Mouse (Mus musculus): Measurements from ENCODE around the gene Wdfy1.

Gene Wdfy1

DNA sequence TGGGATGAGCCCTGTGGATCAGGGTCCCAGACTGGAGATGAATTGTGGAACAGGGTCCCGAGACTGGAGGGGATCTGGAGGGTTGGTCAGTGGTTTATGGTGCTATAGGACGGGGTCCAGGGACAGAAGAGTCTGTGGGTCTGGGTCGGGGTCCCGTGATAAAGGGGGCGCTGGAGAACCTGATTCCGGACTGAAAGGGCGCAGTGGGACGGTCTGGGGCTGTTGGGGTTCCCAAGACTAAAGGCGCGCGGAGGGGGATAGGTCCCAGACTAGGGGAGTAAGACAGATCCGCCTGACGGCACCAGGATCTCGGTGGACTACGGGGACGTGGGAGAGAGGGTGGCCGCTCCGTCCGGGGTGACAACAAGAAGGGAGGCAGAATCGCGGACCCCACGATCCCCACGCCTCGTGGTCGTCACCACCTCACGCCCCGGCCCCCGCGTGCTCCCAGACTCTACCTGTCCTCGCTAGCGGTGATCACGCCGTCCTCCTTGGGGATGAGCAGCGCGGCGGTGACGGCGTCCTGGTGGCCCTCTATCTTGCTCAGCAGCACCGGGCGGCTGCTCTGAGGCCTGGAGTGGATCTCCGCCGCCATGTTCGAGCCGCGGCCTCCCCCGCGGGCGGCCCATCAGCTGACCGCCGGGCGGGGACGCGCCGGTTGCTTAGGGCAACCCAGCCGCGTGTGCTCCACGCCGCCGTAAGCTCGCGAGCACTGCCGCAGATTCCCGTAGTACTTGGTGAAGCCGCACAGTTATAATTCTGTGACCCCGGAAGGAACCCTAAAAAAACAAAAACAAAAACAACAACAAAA, 14.6 kb downstream of the Wdfy1 start:
- DNase-seq (ENCODE audit: low read depth, low spot score) = peak; percentile 75

DNA sequence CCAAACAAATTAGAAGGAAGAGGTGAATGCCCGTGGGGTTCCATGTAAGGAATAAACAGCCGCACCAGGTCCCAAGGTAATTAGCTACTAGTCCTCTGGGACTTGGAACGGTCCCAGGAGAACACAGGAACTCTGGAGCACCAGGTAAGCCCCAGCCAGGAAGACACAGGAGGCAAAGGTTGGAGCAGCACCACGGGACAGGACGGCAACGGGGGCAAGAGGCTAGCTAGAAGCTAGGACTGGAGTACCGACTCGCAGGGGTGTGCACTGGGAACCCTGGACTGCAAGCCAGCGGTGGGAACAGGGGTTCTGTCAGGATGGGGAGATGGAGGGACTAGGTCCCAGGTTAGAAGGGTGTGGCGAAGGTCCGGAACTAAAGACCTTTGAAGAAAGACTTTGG, 15.3 kb downstream of the Wdfy1 start:
- no peak for DNase-seq (ENCODE audit: low read depth, low spot score)

DNA sequence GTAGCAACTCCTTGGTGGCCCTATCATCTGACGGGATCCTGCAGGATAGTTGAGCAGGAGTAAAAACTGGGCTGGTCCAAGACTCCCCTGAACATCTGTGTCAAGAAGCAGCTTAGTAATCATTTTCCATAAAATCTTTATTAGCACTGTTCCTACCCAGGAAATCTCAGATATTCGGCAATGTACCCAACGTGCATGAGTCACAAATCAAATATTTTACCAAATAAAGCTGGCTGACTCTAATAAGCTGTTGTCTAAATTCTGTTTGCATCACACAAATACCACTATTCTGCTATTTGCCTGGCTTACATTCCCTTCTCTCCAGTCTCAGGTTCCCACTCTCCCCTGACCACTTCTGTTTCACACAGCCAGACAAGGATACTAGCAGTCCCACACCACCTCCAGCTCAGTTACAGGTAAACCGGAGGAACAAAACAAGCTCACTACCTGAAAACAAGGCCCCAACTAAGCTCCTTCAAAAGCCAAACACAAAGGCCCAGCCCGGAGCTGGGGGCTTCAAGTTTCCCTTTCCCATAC, 16.4 kb downstream of the Wdfy1 start:
- DNase-seq (ENCODE audit: low read depth, low spot score) = no peak

DNA sequence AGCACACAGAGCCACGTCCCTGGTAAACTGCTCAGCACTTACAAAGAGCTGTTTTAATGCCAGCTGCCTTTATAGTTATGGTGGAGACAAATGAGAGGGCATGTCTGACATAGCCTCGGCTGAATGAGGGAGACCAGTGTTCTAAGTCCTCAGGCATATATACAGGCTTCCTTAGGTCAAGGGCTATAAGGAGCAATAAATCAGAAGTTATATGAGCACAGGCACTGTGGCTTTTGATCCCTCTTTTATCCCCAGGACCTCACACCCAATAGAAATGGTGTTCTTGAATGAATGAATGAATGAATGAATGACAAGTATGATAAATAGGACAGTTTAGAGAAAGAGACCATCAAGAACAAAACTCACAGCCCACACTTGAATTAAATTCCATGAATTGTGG, 16.9 kb downstream of the Wdfy1 start:
- DNase-seq (ENCODE audit: low read depth, low spot score) = no peak

DNA sequence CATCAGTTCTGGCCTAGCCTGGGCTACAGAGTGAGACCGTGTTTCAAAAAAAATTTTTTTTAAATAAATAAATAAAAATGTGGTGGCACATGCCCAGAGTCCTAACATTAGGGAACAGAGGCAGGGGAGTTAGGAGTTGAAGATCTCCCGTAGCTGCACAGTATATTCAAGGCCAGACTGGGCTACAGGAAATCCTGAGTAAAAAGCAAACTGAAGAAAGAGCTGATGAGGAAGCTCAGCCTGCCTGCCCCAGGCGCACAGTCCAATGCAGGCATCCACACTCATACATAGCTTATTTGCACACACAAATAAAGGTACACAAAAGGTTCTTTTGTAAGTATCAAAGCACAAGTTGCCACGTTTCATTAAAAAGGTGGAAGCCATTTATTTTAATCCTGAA, 18.3 kb downstream of the Wdfy1 start:
- no peak for DNase-seq (ENCODE audit: low read depth, low spot score)

DNA sequence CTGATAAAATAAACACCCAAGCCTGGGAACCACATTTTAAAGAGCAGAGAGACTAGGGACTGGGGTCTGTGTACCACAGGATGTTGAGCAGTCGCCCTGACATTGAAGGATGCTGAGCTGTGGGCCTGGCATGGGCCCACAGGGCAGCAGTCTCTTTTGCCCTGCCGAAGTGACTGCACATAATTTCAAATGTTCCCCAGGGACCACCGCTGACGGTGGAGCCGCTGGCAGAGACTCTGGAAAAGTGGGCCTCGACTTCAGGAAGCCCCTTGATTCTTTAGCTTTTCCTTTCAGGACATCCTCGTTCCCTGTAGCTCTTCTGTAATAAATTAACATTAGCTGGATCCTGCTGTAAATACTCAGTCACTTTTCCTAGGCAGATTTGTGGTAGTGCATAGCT, 18.8 kb downstream of the Wdfy1 start:
- DNase-seq (ENCODE audit: low read depth, low spot score) = no peak

DNA sequence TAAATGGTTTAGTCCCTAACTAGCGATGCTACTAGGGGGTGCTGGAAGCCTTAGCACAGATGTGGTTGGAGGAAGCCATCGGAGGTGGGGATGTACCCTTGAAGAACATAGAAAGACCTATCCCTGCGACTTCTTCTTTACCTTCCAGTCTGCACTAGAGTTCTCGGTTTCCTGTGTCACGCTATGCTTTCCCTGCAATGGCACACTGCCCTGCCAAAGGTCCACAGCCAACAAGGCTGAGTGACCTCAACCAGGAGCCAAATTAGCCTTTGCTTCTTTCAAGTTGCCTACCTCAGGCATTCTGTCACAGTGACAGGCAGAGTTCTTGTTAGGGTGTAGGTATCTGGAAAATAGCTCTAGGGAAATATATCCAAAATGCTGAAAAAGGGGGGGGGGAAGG, 19.5 kb downstream of the Wdfy1 start:
- DNase-seq (ENCODE audit: low read depth, low spot score) = no peak

DNA sequence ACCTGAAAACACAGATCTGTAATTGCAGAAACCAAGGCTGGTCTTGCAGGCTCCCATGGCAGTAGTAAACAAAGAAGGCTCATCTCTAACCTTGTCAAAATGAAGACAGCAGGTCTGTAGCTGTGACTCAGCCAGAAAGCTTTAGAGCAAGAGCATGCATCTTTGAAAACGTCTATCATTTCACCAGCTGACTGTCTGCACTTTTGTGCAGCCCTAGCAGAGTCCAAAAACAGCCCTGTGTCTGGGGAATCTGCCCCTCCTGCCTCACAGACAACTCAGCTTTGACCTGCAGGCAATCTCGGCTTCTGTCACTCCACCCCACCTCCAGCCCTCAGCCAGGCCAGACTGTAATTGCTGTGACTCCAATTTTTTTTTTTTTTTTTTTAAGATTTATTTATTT, 20.6 kb downstream of the Wdfy1 start:
- no peak for DNase-seq (ENCODE audit: low read depth, low spot score)

DNA sequence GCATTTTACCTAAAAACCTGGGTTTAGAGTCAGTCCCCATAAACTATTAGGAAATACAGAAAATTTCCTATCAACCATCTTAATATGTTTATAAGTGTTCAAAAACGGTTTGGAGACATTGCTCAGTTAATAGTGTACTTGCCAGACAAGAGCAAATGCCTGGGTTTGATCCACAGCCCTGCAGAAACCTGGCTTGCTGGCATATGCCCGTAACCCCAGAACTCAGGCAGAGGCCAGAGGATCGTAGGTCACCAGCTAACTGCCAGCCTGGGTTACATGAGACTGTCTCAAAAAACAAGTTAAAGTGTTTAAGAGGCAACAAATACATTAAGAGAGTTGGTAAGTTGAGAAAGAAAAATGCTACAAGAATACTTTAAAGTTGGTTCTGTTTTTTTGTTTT, 21.0 kb downstream of the Wdfy1 start:
- no peak for DNase-seq (ENCODE audit: low read depth, low spot score)

DNA sequence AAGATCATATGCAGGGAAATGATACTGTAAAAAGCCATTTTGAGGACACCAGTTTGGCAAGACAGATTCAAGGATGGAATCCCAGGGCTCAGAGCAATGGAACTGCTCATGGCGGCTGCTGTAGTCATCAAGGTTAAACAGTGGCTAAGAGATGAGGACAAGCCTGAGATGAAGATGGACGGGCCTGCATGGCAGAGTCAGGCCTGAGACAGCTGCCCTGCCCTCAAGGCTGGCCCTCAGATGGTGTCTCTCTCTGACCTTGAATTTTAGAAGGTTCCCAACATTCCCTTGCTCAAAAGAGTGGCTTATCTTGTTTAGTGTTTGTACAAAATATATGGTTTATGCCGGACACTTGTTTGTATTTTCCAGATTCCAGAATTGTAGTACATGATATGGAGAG, 22.5 kb downstream of the Wdfy1 start:
- DNase-seq (ENCODE audit: low read depth, low spot score) = no peak

DNA sequence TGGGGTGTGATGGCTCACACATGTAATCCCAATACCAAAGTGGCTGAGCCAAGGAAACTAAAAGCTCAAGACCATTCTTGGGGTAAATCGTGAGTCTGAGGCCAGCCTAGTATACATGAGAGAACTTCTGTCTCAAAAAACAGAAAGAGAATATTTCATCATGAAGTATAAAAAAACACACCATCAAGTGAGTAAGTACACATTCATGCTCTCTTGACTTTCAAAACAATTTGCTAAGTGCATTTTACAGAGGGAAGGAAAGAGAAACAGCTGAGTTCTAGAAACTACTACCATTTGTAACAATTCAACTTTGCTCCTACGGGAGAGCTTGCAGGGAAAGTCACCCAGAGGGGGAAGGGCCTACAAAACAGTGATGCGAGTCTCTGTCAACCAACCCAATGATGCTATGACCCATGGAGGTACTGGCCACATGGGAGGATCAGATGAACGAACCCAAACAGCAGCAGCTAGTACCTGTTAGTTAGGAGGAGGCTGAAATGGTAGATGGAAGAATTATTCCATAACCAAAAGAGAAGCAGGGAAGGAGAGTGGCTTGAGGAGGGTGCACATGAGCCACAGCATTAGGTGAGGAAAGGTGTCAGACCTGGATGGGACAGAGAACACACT, 23.1 kb downstream of the Wdfy1 start:
- DNase-seq (ENCODE audit: low read depth, low spot score) = no peak

DNA sequence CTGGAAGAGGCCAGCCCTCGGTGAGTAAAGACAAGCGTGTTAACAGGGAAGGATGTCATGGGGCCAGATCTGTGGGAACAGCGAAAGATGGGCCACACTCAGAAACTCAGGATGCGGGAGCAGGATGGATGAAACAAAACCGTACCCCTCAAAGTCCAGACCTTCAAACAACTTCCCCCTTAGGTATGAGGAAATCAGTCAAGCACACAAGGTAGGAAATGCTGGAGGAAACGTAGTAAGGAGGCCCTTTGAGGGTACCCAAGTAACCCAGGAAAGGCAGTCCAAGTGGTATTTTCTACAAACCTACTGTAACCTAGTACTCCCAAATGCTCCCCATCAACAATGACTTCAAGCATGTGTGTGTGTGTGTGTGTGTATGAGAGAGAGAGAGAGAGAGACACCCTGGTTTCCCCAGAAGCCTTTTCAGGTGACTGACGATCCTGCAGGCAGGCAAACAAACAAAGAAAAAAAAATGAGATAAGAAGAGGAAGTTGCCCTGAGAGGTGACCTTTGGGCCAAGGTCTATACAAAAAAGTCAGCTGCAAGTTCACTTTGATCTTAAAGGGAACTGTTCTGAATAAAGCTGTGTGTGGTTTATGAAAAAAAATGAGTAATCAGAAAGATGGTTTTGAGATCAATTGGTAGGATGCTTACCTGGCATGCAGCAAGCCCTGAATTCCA, 23.8 kb downstream of the Wdfy1 start:
- no peak for DNase-seq (ENCODE audit: low read depth, low spot score)

DNA sequence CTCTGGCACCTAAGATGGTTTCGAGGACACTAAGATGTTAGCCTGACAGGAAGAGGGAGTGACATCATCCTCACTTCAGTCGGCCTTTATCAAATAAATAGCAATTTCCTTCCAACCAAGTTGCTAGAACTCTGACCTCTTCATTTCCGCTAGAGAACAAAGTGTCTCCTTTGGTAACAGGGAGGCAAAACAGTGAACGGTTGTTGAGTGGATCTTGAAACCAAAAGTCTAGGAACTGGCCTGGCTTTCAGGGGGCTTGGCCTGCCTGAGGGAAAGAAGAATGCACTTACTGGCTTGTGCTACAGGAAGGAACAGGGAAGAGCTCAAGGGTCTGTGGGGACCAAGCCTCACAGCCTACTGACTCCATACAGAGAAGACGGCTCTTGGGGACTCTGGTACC, 24.8 kb downstream of the Wdfy1 start:
- DNase-seq (ENCODE audit: low read depth, low spot score) = no peak

DNA sequence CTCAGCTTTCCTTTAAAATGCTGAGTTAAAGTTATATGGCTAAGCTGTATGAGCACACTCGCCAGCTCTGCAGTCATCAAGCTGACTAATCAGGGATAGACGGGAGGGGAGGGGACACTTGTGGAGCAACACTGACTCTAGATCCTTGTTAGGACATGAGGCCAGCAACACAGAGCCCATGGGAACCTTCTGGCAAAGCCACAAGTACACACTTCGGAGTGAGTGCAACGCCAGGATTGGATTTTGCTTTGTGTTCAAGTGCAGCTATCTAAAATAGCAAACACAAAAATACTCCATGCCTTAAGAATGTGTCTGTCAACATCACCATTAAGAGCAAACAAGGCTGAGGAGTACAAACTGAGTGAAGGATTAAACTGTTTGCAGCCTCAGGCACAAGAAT, 29.9 kb downstream of the Wdfy1 start:
- no peak for DNase-seq (ENCODE audit: low read depth, low spot score)

DNA sequence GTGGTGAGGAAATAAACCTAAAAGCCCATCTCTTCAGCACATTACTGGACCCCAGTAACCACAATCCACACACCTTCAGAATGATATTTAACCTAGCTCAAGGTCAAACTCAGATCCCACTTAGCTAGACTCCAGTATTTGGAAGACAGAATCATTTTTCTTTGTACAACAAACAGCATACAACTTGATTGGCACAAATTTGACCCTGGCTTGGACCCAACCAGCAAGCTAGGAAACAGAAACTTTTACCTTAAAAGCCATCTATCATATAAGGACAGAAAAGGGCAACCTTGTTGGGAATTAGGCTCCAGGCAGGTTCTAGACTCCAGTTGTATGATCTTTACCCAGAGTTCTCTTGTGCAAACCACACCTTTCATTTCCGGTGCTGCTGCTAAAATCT, 32.6 kb downstream of the Wdfy1 start:
- DNase-seq (ENCODE audit: low read depth, low spot score) = no peak

DNA sequence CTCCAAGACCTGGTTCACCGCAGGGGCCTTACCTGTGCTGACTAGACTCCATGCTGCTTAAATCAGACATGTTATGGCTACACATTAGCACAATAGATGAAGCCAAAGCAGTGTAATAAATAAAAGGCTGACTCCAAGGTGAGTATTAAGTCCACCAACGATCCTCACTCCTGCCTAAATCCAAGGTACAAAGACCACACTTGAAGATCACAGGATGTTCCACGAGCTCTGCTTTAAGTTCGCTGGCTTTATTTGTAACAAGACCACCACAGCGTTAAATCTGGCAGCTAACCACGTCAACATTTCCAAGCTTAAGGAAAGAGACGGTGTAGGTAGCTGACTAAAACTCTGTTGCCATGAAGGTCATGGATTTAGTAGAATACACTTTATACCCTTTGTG, 33.0 kb downstream of the Wdfy1 start:
- DNase-seq (ENCODE audit: low read depth, low spot score) = no peak

DNA sequence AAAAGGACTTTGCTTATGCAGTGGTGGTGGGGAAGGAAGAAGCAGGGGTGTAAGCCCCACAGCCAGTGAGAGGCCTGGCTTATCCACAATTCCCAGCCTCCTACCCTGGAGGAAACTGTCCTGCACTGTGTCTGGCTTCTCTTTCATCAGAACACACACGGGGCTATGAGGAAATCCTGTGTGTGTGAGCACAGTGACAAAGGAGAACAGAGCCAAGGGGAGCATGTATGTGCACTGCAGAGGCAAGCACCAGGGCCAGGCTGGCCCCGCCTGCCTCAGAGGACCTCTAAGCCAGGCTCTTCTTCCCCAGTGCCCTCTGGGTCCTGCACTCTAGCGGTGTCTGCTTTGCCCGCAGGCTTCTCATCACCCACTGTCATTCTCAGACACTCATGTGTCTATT, 34.9 kb downstream of the Wdfy1 start:
- DNase-seq (ENCODE audit: low read depth, low spot score) = no peak

DNA sequence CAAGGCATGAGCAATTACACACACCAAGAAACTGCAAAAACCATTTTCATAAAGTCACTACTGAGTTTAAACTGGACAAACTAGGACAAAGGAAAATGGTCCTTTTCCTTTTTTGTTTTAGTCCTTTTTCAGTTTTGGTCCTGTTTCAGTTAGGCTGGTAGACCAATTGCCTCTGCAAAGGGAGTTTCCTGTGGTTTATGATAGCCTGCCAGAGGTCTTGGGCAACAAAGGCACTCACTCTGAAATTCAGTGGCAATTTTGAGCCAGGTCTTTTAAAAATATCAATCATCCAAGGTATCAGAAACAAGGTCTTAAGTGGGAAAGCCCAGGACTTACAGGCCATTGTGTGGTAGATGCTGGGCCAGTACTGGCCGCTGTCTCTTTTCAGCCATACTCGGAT, 36.2 kb downstream of the Wdfy1 start:
- DNase-seq (ENCODE audit: low read depth, low spot score) = no peak

DNA sequence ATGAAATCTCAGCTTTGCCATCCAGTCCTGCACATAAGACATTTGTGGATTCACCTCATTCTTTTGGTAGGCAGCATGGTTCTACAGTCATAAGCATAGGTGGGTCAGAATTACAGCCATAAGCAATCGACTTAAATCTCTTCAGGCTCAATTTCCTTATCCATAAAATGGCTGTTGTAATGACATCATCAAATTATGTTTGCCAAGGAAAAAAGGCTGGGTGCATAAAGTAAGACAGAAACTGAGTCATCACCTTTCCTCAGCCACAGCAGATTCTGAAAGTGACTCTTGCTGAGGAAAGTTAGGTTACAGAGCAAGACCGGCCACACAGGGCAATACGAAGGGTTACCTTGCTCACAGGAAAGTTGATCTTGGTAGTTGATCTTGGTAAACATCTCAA, 39.5 kb downstream of the Wdfy1 start:
- no peak for DNase-seq (ENCODE audit: low read depth, low spot score)

DNA sequence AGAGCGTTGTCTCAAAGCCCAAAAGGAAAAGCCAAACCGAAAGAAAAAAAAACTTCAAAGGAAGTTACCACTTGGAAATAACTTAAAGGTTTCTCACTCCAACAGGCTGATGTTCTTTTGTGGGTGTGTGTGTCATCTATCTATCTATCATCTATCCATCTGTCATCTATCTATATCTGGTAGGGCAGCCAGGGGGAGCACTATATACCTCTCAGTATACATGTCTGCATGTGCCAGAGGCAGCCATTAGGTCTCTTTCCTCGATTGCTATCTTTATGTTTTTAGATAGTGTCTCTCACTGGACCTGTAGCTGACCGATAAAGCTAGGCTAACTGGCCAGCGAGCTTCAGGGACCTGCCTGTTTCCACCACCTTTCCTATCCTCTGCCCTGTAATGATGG, 41.1 kb downstream of the Wdfy1 start:
- no peak for DNase-seq (ENCODE audit: low read depth, low spot score)

DNA sequence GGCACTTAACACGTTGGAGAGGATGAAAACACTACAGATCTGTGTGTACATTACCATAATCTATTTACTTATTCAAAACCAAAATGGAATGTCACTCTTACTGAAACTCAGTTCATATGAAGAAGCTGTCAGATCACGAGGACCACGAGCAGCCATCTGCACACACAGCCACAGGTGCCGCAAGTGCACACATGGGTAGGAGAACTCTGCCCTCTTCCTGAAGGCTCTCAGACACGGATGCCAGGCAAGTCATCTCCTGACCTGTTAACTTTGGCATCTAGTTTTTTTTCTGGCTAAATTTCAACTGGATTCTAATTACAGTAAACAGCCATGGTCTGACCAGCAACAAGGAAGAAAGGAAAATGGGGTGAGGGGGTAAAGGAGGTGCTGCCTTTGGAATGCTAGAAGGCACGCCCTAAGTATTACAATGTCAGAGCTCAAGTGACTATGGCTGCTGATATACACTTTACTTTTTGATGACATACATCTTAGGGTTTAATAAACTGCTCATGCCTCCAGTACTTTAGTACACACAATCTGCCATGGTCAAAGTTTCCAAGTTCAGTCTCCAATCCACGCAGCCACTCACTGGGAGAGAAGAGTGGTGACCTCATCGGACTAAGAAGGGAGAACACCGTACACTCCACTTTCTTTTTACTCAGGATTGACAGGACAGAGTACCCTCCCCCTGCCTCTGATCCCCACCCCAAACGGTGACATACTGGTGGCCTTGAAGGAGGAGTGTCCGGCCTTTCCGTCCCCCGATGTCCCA, 61.6 kb downstream of the Wdfy1 start:
- DNase-seq (ENCODE audit: low read depth, low spot score) = no peak

DNA sequence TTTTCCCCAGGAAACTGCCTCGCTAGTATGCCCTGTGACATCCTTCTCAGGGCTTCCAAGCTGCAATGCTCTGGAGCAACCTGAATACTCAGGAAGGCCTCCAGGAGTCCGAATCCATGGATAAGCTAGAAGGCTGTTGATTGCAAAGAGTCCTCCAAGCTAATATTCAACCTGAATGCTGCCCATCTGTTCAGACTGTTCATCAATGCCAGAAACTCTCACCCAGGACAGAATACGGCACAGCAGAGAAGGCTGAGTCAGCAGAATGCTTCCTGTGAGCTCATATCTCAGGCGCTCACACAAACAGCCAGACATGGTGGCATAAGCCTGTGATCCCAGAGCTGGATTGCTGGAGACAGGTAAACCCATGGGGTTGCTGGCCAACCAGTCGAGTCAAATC, 62.9 kb downstream of the Wdfy1 start:
- no peak for DNase-seq (ENCODE audit: low read depth, low spot score)
